Mouse (Mus musculus): ENCODE measurements around the gene Mcu. TPM values are rescaled to one million over a fixed set of nuclear protein-coding genes. Genes with fewer than 3 reads are reported as not detected.
A peak's percentile ranks its signal among the peaks of the same experiment; 100 is the strongest.

Gene Mcu
- polyA plus RNA-seq (2016; fragmentation: Nextera tagmentation; extraction: Ambion mirVana) = 17.4 and 28.3 TPM in 2 replicates

- Histone ChIP-seq H3K4me3 (peak within 1 kb of the TSS; percentile 87), H3K36me3 (no peaks in the 10 kb centered on the region), H3K27me3 (ENCODE audit: low read depth, poor library complexity, severe bottlenecking) (no peaks in the 10 kb centered on the region), H3K4me1 (peaks cover 26% of the 10 kb centered on the region), H3K27ac (peak within 1 kb of the TSS; percentile 94), H3K9me3 (replicated peaks) (no peaks in the 10 kb centered on the region)
- WGBS = under 1% methylated on average over 36 of the region's 36 CpGs
- DNase-seq (ENCODE audit: low spot score) = peak; percentile 96
These were observed at the start of gene Mcu for GRCm38 (mm10) chr10:59616522-59616921. Mcu (minus strand) TSS chr10:59616692.

GRCm38 (mm10) chr10:59665503-59666291 lies 49.2 kb upstream of the Mcu start:
- Histone ChIP-seq H3K36me3 (no peaks in the 10 kb centered on the region), H3K4me3 (no peak overlapping the region), H3K4me1 (no peaks in the 10 kb centered on the region), H3K27me3 (ENCODE audit: low read depth, poor library complexity, severe bottlenecking) (no peaks in the 10 kb centered on the region), H3K27ac (no peak overlapping the region), H3K9me3 (replicated peaks) (no peaks in the 10 kb centered on the region)
- DNase-seq (ENCODE audit: low spot score) = no peak
- 87% methylated on average over 13 of the region's 13 CpGs for whole genome bisulfite sequencing

DNA sequence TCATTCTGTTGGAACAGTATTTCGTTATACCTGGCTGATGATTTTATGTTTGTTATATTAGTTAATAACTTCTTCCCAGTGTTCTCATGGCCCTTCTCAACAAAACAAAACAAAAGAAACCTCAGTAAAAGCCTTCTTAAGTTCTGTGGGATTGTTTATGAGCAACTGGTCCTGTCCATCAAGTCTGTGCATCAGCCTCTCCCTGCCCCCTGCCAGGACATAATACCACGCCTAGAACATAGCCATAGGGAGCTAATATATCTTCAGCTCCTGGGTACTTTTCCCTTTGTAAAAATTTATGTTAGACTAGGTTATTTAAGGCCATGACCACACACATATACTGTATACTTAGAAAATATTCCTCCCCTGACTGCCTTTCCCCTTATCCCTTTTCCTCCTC lies 48.3 kb upstream of the Mcu start:
- Histone ChIP-seq H3K4me3 (no peak overlapping the region), H3K27ac (no peak overlapping the region), H3K4me1 (no peaks in the 10 kb centered on the region), H3K9me3 (replicated peaks) (no peaks in the 10 kb centered on the region), H3K27me3 (ENCODE audit: low read depth, poor library complexity, severe bottlenecking) (no peaks in the 10 kb centered on the region), H3K36me3 (no peaks in the 10 kb centered on the region)
- 85% methylated on average over 2 of the region's 2 CpGs for WGBS
- no peak for DNase-seq (ENCODE audit: low spot score)

DNA sequence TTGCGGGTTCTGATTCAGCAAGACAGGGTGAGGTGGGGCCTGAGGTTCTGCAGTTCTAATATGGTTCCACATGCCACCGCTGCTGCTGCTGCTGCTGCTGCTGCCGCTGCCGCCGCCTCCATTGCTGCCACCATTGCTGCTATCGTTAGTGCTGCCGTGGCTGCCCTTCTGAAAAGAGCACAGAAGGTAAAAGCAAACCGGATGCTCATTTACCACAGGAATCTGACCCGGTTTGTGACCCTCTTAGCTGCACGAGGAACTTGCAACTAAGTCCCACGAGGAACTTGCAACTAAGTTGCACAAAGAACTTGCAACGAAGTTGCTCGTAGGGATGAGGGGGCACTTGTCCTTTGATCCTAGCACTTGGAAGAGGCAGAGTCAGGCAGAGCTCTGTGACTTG lies 40.3 kb upstream of the Mcu start:
- H3K36me3 ChIP-seq = no peaks in the 10 kb centered on the region
- 78% methylated on average over 13 of the region's 13 CpGs for WGBS
- H3K27me3 ChIP-seq (ENCODE audit: low read depth, poor library complexity, severe bottlenecking) = no peaks in the 10 kb centered on the region

DNA sequence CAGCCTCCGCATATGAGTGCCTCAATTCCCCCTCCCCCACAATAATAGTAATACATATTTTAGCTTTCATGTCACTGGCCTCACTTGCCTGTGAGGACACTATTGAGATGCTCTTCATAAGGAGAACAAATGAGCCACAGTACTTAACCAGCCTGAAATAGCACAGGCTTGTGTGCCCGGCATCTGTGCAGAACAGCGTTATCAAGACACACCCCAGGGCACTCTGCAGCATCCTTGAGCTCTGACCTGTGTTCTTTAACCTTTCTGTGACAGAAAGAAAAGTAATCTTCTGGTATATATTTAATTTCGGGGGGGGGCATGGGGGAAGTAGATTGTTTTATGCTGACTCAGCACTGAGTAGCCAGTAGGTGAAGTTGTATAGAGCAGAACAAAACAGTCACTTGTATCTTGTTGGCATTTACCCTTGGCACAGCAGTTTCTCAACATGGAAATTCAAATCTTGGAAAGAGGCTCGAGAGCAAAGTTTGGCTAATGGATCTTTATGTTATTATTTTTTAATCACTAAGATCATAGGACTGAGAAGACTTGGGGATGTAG lies 30.4 kb upstream of the Mcu start:
- Histone ChIP-seq H3K4me3 (no peak overlapping the region), H3K9me3 (replicated peaks) (no peaks in the 10 kb centered on the region), H3K27ac (no peak overlapping the region), H3K27me3 (ENCODE audit: low read depth, poor library complexity, severe bottlenecking) (no peaks in the 10 kb centered on the region), H3K36me3 (no peaks in the 10 kb centered on the region), H3K4me1 (no peaks in the 10 kb centered on the region)
- WGBS = 90% methylated on average over 5 of the region's 5 CpGs
- no peak for DNase-seq (ENCODE audit: low spot score)

More for the DNA sequence above, 40.3 kb upstream of the Mcu start:
- Histone ChIP-seq H3K9me3 (replicated peaks) (no peaks in the 10 kb centered on the region), H3K27ac (no peak overlapping the region), H3K4me3 (no peak overlapping the region), H3K4me1 (no peaks in the 10 kb centered on the region)
- no peak for DNase-seq (ENCODE audit: low spot score)

- WGBS = 79% methylated on average over 4 of the region's 4 CpGs
These were observed 28.7 kb upstream of the Mcu start for GRCm38 (mm10) chr10:59645153-59645552.

GRCm38 (mm10) chr10:59644710-59645109 lies 28.2 kb upstream of the Mcu start:
- WGBS = 74% methylated on average over 2 of the region's 2 CpGs
- H3K27ac ChIP-seq = no peak overlapping the region
- H3K36me3 ChIP-seq = no peaks in the 10 kb centered on the region
- H3K4me3 ChIP-seq = no peak overlapping the region
- H3K27me3 ChIP-seq (ENCODE audit: low read depth, poor library complexity, severe bottlenecking) = no peaks in the 10 kb centered on the region
- H3K4me1 ChIP-seq = no peaks in the 10 kb centered on the region
- no peaks in the 10 kb centered on the region for H3K9me3 ChIP-seq (replicated peaks)
- no peak for DNase-seq (ENCODE audit: low spot score)

More at GRCm38 (mm10) chr10:59645153-59645552, 28.7 kb upstream of the Mcu start:
- Histone ChIP-seq H3K4me1 (no peaks in the 10 kb centered on the region), H3K4me3 (no peak overlapping the region), H3K36me3 (no peaks in the 10 kb centered on the region), H3K9me3 (replicated peaks) (no peaks in the 10 kb centered on the region), H3K27ac (no peak overlapping the region), H3K27me3 (ENCODE audit: low read depth, poor library complexity, severe bottlenecking) (no peaks in the 10 kb centered on the region)
- DNase-seq (ENCODE audit: low spot score) = no peak

- Histone ChIP-seq H3K4me3 (no peak overlapping the region), H3K27me3 (ENCODE audit: low read depth, poor library complexity, severe bottlenecking) (no peaks in the 10 kb centered on the region), H3K27ac (no peak overlapping the region), H3K4me1 (no peaks in the 10 kb centered on the region), H3K36me3 (no peaks in the 10 kb centered on the region), H3K9me3 (replicated peaks) (no peaks in the 10 kb centered on the region)
- no peak for DNase-seq (ENCODE audit: low spot score)
- 84% methylated on average over 9 of the region's 9 CpGs for WGBS
These were observed 27.2 kb upstream of the Mcu start for GRCm38 (mm10) chr10:59643645-59644044.

DNA sequence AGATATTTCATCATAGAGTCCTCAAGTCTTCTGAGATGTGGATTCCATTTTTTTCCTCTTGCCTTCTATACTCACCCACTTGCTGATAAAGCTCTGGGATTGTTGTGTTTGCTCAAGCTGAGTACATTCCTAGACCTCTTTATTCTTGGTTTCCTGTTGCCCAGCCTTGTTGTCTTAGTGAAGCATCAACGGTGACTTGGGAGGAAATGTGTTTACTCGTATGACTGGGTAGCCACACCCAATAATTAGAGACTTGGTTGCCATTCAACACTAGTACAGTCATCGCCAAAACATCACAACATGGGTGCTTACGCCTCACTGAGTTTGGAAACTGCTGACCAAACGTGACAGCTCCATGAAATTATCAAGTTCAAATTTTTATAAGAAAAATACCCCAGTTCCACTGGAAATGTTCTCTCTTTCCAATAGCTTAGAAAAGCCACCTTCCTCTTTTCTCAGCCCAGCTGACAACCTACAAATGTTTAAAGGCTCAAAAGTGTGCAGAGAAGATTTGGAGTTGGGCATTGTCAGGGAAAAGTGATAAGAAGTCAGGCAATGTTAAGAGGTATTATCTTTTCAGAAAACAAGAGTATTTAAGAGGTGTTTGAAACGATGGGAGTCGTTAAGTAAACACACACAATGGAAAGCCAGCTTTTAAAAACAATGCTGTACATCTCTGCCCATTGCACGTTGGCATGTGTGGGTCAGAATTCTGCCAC lies 26.3 kb upstream of the Mcu start:
- DNase-seq (ENCODE audit: low spot score) = no peak
- 85% methylated on average over 8 of the region's 8 CpGs for WGBS
- H3K27ac ChIP-seq = no peak overlapping the region
- H3K4me3 ChIP-seq = no peak overlapping the region
- H3K36me3 ChIP-seq = no peaks in the 10 kb centered on the region
- H3K4me1 ChIP-seq = peaks cover 4% of the 10 kb centered on the region; the same call in 1 of the 2 replicates
- no peaks in the 10 kb centered on the region for H3K27me3 ChIP-seq (ENCODE audit: low read depth, poor library complexity, severe bottlenecking)
- no peaks in the 10 kb centered on the region for H3K9me3 ChIP-seq (replicated peaks)

- no peaks in the 10 kb centered on the region for H3K36me3 ChIP-seq
- no peak for DNase-seq (ENCODE audit: low spot score)
- H3K27ac ChIP-seq = no peak overlapping the region
These were observed 22.1 kb upstream of the Mcu start for GRCm38 (mm10) chr10:59638576-59638975.

DNA sequence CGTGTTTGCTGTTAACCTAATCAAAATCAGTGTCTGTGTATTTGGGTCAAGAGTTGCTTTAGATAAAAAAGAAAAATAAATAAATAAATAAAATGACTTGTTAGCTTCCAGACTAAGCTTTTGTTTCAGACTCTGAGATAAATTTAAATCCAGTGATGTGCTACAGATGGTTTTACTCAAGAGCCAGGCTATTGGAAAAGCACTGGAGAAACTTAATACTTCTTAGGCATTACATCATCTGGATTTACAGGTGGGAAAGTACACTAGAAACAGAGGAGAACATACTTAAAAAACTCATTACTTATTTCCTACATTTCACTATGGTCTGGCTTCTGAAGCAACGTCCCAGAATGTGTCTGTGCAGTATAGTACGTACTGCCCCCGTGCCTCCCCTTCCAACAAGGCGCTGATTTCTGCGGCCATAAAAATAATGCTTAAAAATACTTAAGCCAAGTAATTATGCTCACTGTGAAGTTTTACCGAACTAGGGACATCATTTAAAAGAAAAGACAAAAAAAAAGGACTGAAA lies 21.2 kb upstream of the Mcu start:
- WGBS = 74% methylated on average over 7 of the region's 7 CpGs
- peak overlapping the region; percentile 66; the same call in 1 of the 2 replicates for H3K27ac ChIP-seq

More at GRCm38 (mm10) chr10:59638576-59638975, 22.1 kb upstream of the Mcu start:
- H3K9me3 ChIP-seq (replicated peaks) = no peaks in the 10 kb centered on the region
- peaks cover 16% of the 10 kb centered on the region; the same call in 1 of the 2 replicates for H3K4me1 ChIP-seq
- H3K4me3 ChIP-seq = no peak overlapping the region
- no peaks in the 10 kb centered on the region for H3K27me3 ChIP-seq (ENCODE audit: low read depth, poor library complexity, severe bottlenecking)
- WGBS = 92% methylated on average over 6 of the region's 6 CpGs

GRCm38 (mm10) chr10:59636751-59637533 lies 20.4 kb upstream of the Mcu start:
- DNase-seq (ENCODE audit: low spot score) = no peak
- Histone ChIP-seq H3K27ac (peak overlapping the region; percentile 66; the same call in 1 of the 2 replicates), H3K9me3 (replicated peaks) (no peaks in the 10 kb centered on the region), H3K27me3 (ENCODE audit: low read depth, poor library complexity, severe bottlenecking) (no peaks in the 10 kb centered on the region), H3K36me3 (no peaks in the 10 kb centered on the region), H3K4me1 (peaks cover 16% of the 10 kb centered on the region; the same call in 1 of the 2 replicates), H3K4me3 (no peak overlapping the region)
- WGBS = 86% methylated on average over 16 of the region's 16 CpGs

More for the DNA sequence above, 21.2 kb upstream of the Mcu start:
- peaks cover 16% of the 10 kb centered on the region; the same call in 1 of the 2 replicates for H3K4me1 ChIP-seq
- no peaks in the 10 kb centered on the region for H3K9me3 ChIP-seq (replicated peaks)
- no peak overlapping the region for H3K4me3 ChIP-seq
- H3K36me3 ChIP-seq = no peaks in the 10 kb centered on the region
- DNase-seq (ENCODE audit: low spot score) = no peak
- no peaks in the 10 kb centered on the region for H3K27me3 ChIP-seq (ENCODE audit: low read depth, poor library complexity, severe bottlenecking)

All from limb, embryonic 10.5 days (tissue).